Mouse (Mus musculus): ENCODE results near the gene Gm20906. TPM values are rescaled to one million over a fixed set of nuclear protein-coding genes. Genes with fewer than 3 reads are reported as not detected.
"Not testable (repeated sequence)": the region's sequence is repeated elsewhere in the genome, so short reads cannot be mapped to it uniquely, and the experiment has no call there.

Gm20906 gene
- not detected in 2 replicates for polyA plus RNA-seq (2012; rRNA removed)

GRCm38 (mm10) chrY:87550666-87551065 lies at the start of gene Gm20906:
Gene Gm20906 (plus strand): TSS chrY:87550966.
- not testable (repeated sequence) for H3K36me3 ChIP-seq (ENCODE audit: control insufficient read depth, insufficient read depth, low read length); H3K27ac ChIP-seq (ENCODE audit: insufficient read depth, low read depth, low read length); H3K27me3 ChIP-seq (ENCODE audit: control insufficient read depth, insufficient read depth, low read length); H3K4me3 ChIP-seq (ENCODE audit: low read depth, low read length); H3K4me1 ChIP-seq (ENCODE audit: control insufficient read depth, insufficient read depth, insufficient read length, low read length)
- WGBS: no CpG with 5 or more reads among the region's 6 CpGs

Measured in small intestine, adult 2 months (tissue).